In the genomic region with DNA sequence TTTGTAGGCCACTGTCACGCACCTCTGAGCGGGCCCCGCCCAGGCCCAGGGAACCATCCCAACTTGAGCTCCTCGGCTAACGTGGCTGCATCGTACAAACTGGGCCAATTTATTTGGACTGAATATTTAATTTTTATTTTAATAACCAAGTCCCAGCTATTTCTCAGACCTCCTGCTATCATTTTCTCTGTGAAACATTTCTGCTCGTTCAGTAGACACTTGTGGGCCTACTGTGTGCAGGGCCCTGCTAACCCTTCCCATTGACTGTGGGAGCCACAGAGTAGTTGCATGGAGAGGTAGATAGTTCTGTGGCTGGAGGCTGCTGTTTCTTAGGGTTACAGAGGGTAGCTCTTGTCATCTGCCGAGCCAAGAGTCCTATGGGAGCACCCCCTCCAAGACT, we compare ENCODE assay signal across 15 mouse cellular contexts.
"Had no signal": no experiment of that assay in that cellular context is flagged by ENCODE, and none has a peak within 500 bp of the region (broad histone marks: within the 10 kb centered on the region; RNA-seq: fewer than 3 reads in every experiment).

No protein-coding gene starts in this region.

- H3K4me1 ChIP-seq: midbrain, embryonic 10.5 days; neural tube, embryonic 15.5 days had no signal

- H3K4me2 ChIP-seq: limb, embryonic 15.5 days; liver, embryonic 12.5 days; lung, embryonic 14.5 days; neural tube, embryonic 15.5 days had no signal

- ATAC-seq: liver, embryonic 12.5 days had no signal

- H3K9me3 ChIP-seq: limb, embryonic 15.5 days; liver, embryonic 12.5 days; midbrain, embryonic 10.5 days; neural tube, embryonic 15.5 days had no signal

- H3K36me3 ChIP-seq: limb, embryonic 15.5 days; liver, embryonic 12.5 days; midbrain, embryonic 10.5 days; neural tube, embryonic 15.5 days had no signal

- H3K4me3 ChIP-seq: limb, embryonic 15.5 days; liver, embryonic 12.5 days; midbrain, embryonic 10.5 days; myocyte; neural tube, embryonic 15.5 days had no signal

- H3K9ac ChIP-seq: limb, embryonic 15.5 days; liver, embryonic 12.5 days; lung, embryonic 14.5 days; neural tube, embryonic 15.5 days had no signal

- H3K27me3 ChIP-seq: limb, embryonic 15.5 days; liver, embryonic 12.5 days; neural tube, embryonic 15.5 days had no signal

- DNase-seq: layer of hippocampus, adult 9-11 months; layer of hippocampus, postnatal 36 days; lung, embryonic 14.5 days; lung, postnatal 10 days; lung, postnatal 4 days; midbrain, embryonic 14.5 days; retina, postnatal 1 day; right cerebral cortex, postnatal 4 days; spleen, adult 18-20 months; thymus, postnatal 36 days had no signal

- H3K27ac ChIP-seq: limb, embryonic 15.5 days; liver, embryonic 12.5 days; midbrain, embryonic 10.5 days; neural tube, embryonic 15.5 days had no signal
